Mouse (Mus musculus) E14TG2a.4 (cell line): ENCODE measurements around the gene 1110051M20Rik.

Source experiments
- H3K27me3 ChIP-seq: 2 replicates; pipeline ENCODE4 v1.6.1; 2014; ENCODE audit warnings: low read length, control low read depth; ENCODE audit not compliant: insufficient read depth
- H3K36me3 ChIP-seq: 2 replicates; pipeline ENCODE4 v1.6.1; 2014; ENCODE audit warnings: low read length, control low read depth; ENCODE audit not compliant: insufficient read depth
- H3K4me1 ChIP-seq: replicated peaks from 2 replicates; pipeline ENCODE4 v1.6.1; 2014; ENCODE audit warnings: low read depth, low read length, control low read depth
- H3K4me3 ChIP-seq: replicated peaks from 2 replicates; pipeline ENCODE4 v1.5.1; 2014; ENCODE audit warnings: mild to moderate bottlenecking, low read length
- H3K9me3 ChIP-seq: 2 replicates; pipeline ENCODE4 v1.6.1; 2014; ENCODE audit warnings: low read length, control low read depth
- CTCF ChIP-seq: conservative IDR thresholded peaks from 2 replicates; pipeline ENCODE4 v1.5.1; 2014; ENCODE audit warnings: low read length
- NANOG ChIP-seq: IDR thresholded peaks from 2 replicates; pipeline ENCODE4 v1.6.1; 2014; ENCODE audit warnings: borderline replicate concordance, low read length, mixed read lengths
- POU5F1 ChIP-seq: IDR thresholded peaks from 2 replicates; pipeline ENCODE4 v1.6.1; 2014; ENCODE audit warnings: low read length, borderline replicate concordance

1110051M20Rik gene

DNA sequence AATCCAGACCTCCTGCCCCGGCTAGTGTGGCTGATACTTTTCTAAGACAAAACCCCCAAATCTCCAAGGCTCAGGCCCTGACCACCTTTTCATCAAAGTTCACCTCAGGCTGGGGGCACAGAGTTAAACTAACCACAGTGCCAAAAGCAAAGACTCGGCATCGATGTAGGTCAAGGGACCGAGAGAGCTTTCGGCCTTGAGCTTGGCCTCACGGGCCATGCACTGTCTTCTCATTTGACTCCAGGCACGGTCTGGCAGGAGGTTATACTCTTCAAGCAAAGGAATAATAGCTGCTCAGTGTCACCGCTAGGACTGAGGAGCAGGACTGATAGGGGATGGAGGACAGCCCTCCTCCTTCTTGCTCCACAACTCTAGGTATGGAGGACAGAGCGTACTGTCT is 138.6 kb downstream of the 1110051M20Rik start:
- TF ChIP-seq NANOG (no peak), CTCF (no peak), POU5F1 (no peak)
- Histone ChIP-seq H3K4me1 (peaks cover 15% of the 10 kb centered on the region), H3K9me3 (no peaks in the 10 kb centered on the region), H3K4me3 (no peak overlapping the region), H3K27me3 (no peaks in the 10 kb centered on the region; the same call in 1 of the 2 replicates), H3K36me3 (no peaks in the 10 kb centered on the region)

DNA sequence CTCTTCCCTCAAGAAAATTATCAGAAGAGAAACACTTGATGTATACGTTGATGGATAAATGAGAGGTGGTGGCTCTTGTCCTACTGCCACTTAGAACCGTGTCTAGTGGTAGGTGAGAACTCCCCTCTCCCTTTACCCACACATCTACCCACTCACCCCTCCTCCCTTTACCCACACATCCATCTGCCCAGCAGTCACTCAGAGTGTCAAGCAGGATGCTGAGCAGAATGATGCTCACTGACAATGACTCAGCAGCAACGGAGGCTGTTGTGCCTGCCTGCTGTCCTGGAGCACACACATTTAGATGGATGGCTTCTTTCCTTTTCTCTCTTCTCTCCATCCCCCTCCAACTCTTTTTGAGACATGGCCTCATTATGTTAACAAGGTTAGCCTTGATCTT is 141.7 kb downstream of the 1110051M20Rik start:
- H3K9me3 ChIP-seq = no peaks in the 10 kb centered on the region
- no peaks in the 10 kb centered on the region; the same call in 1 of the 2 replicates for H3K27me3 ChIP-seq
- TF ChIP-seq NANOG = no peak
- no peak for TF ChIP-seq CTCF
- TF ChIP-seq POU5F1 = no peak
- no peaks in the 10 kb centered on the region for H3K36me3 ChIP-seq
- H3K4me3 ChIP-seq = no peak overlapping the region
- peaks cover 10% of the 10 kb centered on the region for H3K4me1 ChIP-seq

DNA sequence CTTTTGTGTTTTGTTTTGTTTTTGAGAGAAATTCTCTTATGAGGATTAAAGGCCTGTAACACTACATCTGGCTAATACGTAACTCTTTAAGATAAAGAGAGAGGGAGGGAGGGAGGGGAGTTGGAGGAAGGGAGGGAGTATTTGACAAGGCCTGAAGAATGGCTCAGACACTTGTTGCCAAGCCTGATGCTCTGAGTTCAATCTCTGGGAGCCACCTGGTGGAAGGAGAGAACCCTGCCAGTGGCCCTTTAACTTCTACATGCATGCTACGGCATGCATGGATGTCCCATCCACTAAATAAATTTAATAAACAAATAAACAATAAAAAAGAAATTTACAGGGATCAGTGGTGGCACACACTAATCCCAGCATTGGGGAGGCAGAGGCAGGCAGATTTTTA is 142.7 kb downstream of the 1110051M20Rik start:
- peaks cover 10% of the 10 kb centered on the region for H3K4me1 ChIP-seq
- no peak for TF ChIP-seq POU5F1
- no peak for TF ChIP-seq CTCF
- TF ChIP-seq NANOG = no peak
- no peaks in the 10 kb centered on the region for H3K9me3 ChIP-seq
- no peaks in the 10 kb centered on the region for H3K36me3 ChIP-seq
- H3K4me3 ChIP-seq = no peak overlapping the region
- no peaks in the 10 kb centered on the region; the same call in 1 of the 2 replicates for H3K27me3 ChIP-seq

DNA sequence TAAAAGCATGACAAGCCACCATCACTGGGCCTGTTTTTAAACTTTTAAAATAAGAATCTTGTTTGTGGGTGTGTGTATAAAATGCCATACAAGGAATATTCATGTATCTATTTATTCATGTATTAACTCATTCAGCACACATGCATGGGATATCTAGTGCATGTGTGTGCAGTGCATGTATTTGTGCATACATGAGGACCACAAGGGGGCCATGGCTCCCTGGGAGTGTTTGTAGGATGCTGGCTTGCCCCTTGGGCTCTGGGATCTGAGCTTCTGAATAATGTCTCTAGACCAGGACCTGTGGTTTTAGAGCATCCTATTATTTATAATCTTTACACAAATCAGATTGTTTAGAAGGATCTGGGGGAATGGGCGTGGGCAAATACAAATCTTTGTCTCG is 143.7 kb downstream of the 1110051M20Rik start:
- H3K4me3 ChIP-seq = no peak overlapping the region
- H3K36me3 ChIP-seq = no peaks in the 10 kb centered on the region
- no peak for TF ChIP-seq CTCF
- TF ChIP-seq POU5F1 = no peak
- no peak for TF ChIP-seq NANOG
- no peaks in the 10 kb centered on the region for H3K9me3 ChIP-seq
- no peaks in the 10 kb centered on the region for H3K27me3 ChIP-seq
- H3K4me1 ChIP-seq = peaks cover 10% of the 10 kb centered on the region

GRCm38 (mm10) chr2:91299156-91299555 is 145.3 kb downstream of the 1110051M20Rik start:
- H3K4me1 ChIP-seq = peaks cover 12% of the 10 kb centered on the region
- H3K4me3 ChIP-seq = no peak overlapping the region
- TF ChIP-seq NANOG (no peak), CTCF (no peak), POU5F1 (no peak)
- H3K9me3 ChIP-seq = no peaks in the 10 kb centered on the region
- H3K27me3 ChIP-seq = no peaks in the 10 kb centered on the region
- no peaks in the 10 kb centered on the region for H3K36me3 ChIP-seq

GRCm38 (mm10) chr2:91295895-91296294 is 148.6 kb downstream of the 1110051M20Rik start:
- Histone ChIP-seq H3K4me1 (peaks cover 17% of the 10 kb centered on the region), H3K4me3 (no peak overlapping the region), H3K9me3 (no peaks in the 10 kb centered on the region), H3K27me3 (no peaks in the 10 kb centered on the region), H3K36me3 (no peaks in the 10 kb centered on the region)
- TF ChIP-seq NANOG (no peak), CTCF (no peak), POU5F1 (no peak)

- Histone ChIP-seq H3K9me3 (no peaks in the 10 kb centered on the region), H3K36me3 (no peaks in the 10 kb centered on the region), H3K4me1 (peaks cover 22% of the 10 kb centered on the region), H3K4me3 (no peak overlapping the region), H3K27me3 (no peaks in the 10 kb centered on the region)
- TF ChIP-seq POU5F1 = no peak
- TF ChIP-seq CTCF = no peak
- TF ChIP-seq NANOG = no peak
Measured at GRCm38 (mm10) chr2:91294226-91294625, 150.3 kb downstream of the 1110051M20Rik start.

DNA sequence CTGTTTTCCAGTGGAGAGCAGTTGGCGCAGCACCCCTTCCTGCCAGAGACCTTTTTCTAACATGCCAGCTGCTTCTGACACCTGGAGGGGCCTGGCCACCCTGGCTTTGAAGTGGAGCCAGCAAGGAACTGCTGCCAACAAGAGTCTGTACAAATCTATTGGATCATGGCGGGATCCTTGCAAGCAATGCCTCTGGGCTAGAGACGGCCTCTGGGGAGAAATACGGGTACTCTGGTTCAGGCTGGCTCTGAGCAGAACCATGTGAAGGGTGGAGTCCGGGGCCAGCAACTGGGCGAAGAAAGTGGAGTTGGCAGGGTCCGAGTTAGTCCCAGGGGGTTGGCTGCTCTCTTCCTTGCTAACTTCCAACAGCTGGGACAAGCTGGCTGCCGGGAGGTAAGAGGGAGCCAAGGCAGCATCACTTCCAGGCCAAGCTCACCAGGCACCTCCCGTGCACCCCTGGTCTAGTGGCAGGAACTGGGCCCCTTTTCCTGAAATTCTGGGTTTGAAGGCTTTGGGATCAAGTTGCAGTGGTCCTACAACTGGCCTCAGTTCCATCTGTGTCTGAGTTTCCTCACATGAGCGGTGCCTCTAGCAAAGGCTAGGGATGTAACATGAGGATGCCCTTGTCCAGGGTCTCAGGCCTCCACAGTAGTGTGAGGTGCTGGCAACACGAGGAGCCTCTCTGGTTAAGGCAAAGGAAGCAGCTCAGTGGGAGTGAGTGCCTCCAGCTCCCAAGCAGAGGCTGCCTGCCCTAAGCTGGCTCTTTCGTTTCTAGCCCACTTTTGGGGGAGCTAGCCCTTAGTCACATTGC is 153.1 kb downstream of the 1110051M20Rik start:
- Histone ChIP-seq H3K36me3 (no peaks in the 10 kb centered on the region), H3K27me3 (no peaks in the 10 kb centered on the region), H3K9me3 (no peaks in the 10 kb centered on the region), H3K4me3 (peak overlapping the region; percentile 50), H3K4me1 (peaks cover 22% of the 10 kb centered on the region)
- no peak for TF ChIP-seq NANOG

GRCm38 (mm10) chr2:91287563-91287962 is 156.9 kb downstream of the 1110051M20Rik start:
- TF ChIP-seq NANOG = no peak
- no peak for TF ChIP-seq POU5F1
- TF ChIP-seq CTCF = no peak
- no peaks in the 10 kb centered on the region for H3K27me3 ChIP-seq
- H3K4me1 ChIP-seq = peaks cover 16% of the 10 kb centered on the region

More at GRCm38 (mm10) chr2:91287563-91287962, 156.9 kb downstream of the 1110051M20Rik start:
- Histone ChIP-seq H3K36me3 (no peaks in the 10 kb centered on the region), H3K9me3 (no peaks in the 10 kb centered on the region), H3K4me3 (no peak overlapping the region)
